Mouse (Mus musculus): ENCODE measurements around the gene Adar. TPM values are rescaled to one million over a fixed set of nuclear protein-coding genes. Genes with fewer than 3 reads are reported as not detected.

The Adar gene
- 10 to 100 TPM; 34.2 to 36.7 TPM for total RNA-seq (2021)
- long read RNA-seq, experiment 1, partial matches to known transcripts, result 2 of 18 reads
- long read RNA-seq, experiment 1, other reads (novel, unspliced or antisense), result 15 of 18 reads
- long read RNA-seq, experiment 2, partial matches to known transcripts, result 3 of 7 reads
- long read RNA-seq, experiment 2, other reads (novel, unspliced or antisense), result 4 of 7 reads

GRCm38 (mm10) chr3:89714359-89715206 is at the start of gene Adar:
Adar (plus strand) TSS chr3:89715022.
- peak; percentile 84 to 88 for DNase-seq

- DNase-seq, result peak in 1 of 2 experiments; percentile 9
Observed at GRCm38 (mm10) chr3:89667131-89667530, 47.7 kb upstream of the Adar start.

- DNase-seq, result no peak
Observed at GRCm38 (mm10) chr3:89671334-89671733, 43.5 kb upstream of the Adar start.

- no peak for DNase-seq
Observed at GRCm38 (mm10) chr3:89672573-89673317, 42.1 kb upstream of the Adar start.

- DNase-seq, result no peak
Observed at GRCm38 (mm10) chr3:89677617-89678016, 37.2 kb upstream of the Adar start.

GRCm38 (mm10) chr3:89686031-89686430 is 28.8 kb upstream of the Adar start:
- no peak for DNase-seq

- DNase-seq, result peak; percentile 86 to 90
Observed at GRCm38 (mm10) chr3:89688694-89689581, 25.9 kb upstream of the Adar start.

DNA sequence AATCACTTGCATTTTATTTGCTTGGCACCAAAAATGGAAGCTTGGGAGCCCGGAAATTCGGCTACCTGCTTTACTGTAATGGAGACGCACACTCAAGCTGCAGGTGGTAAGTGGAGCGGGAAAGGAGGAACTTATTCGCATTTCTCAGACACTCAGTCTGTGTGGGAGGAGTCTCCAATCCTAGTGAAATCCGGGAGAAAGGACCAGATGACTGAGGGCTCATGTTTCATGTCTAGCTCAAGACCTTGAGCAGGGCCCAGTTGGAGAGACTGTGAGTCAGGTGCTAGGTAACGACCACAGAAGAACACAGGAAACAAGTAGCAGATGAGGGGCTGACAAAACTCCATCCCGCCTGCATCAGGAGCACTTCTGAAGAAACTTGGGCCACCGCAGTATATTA is 23.0 kb upstream of the Adar start:
- no peak for DNase-seq

DNA sequence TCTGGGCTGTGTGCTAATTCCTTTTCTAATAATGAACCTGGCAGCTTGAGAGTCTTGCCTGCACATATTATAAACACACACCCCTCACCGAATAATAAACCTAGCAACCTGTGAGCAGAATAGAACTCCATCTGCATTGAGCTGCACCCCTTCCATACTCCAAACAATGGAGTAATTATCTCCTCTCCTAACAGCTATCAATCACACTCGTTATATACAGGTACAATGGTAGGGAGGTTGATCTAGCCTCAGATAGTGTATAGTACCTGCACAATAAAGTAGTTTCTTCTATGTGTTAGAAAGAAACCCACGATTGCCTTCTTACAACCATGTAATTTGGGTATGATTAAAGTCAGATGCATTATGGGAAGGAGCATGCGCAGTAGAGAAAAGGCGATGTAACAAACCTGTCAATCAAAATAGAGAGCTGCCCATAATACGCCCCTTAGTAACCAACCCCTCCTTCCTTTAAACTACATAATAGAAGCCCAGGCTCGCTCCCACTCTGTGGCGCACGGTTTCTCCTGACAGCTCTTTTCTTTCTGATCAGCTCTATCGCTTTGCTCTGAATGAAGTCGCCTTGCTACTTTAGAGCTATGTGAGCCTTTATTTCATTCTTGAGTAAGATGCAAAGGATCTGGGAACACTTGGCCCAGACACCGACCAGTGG is 18.5 kb upstream of the Adar start:
- no peak for DNase-seq

DNA sequence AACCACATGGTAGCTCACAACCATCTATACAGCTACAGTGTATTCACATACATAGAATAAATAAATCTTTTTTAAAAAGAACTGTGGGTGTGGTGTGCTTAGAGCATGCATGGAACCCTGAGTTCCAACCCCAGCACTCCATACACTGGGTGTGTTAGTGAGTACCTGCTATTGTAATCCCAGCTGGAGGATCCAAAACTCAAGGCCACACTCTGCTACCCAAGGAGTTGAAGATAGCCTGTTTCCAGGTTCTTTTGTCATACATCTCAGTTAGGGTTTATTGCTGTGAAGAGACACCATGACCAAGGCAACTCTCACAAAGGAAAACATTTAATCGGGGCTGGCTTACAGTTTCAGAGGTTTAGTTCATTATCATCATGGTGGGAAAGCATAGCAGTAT is 15.9 kb upstream of the Adar start:
- DNase-seq, result no peak

- no peak for DNase-seq
Observed at GRCm38 (mm10) chr3:89700461-89700860, 14.4 kb upstream of the Adar start.

DNA sequence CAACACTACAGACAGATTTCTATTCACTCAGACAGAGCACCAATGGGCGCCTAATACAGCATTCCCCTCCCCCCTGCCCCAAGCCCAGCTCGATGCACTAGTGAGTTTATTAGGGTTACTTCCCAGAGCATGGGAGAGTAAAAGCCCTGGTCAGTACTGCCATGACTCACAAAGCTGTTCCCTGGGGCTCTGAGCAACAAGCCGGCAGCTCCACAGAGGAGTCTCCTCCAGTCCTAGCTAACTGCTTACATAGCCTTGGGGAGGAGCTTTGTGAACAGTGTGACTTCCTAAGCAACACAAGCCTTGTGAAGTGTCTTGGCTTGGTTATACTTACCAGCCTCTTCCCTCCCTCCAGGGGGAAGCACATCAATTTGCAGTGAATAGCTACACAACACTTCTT is 11.2 kb upstream of the Adar start:
- peak in 1 of 2 experiments; percentile 13 for DNase-seq

DNA sequence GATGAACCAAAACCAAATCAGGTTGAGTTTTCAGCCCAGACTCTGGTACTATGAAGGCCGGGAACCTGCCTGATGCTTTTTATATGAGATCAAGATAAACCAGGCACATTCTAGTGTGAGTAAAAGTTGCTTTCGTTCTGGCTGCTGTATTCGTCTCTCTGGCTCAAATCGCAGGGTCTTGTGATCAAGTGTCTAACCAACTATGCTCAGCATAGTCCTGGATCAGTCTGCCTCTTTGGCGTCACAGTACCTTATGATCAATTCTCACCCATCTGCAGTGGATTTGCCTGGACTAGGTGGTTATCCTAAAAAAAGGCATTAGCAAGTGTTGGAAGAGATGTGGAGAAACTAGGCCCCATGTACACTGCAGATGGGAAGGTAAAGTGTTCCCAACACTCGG is 10.8 kb upstream of the Adar start:
- DNase-seq, result no peak

DNA sequence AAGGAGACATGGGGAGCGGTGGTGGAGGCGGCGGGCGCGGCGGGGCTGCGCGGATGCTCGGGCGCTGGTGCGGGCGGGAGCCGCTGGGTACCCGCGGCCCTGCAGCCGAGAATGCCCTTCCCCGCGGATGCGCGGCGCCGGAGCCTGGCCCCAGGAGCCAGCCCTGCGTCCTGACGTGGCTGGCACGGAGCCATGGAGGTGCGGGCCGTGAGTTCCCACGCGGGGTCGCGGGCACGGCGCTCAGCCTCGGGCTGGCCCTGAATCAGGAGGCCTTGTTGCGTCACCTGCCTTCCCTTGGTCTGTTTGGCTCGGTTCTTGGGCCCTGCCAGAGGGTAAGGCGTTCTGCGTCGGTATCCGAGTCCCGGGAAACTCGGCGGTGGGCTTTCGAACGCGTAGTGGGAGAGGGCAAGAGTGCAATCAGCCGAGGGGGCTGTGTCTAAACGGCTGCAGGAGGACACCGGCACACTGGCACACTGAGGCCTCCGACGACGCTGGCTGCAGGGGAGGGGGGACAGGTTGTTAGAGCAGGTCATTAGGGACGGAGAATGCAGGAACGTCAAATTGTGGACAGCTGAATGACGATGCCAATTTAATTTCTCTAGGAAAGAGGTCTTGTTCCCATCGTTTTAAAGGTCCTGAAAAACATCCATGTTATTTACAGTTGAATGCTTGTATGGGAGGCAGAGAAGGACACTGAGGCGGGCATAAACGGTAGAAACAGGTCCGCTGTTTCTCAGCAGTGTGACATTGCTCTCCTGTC is 565 bp downstream of the Adar start:
- DNase-seq, result peak; percentile 56 to 64

- no peak for DNase-seq
Observed at GRCm38 (mm10) chr3:89715967-89716256, 1.1 kb downstream of the Adar start.

- no peak for DNase-seq
Observed at GRCm38 (mm10) chr3:89722032-89722431, 7.2 kb downstream of the Adar start.

- no peak for DNase-seq
Observed at GRCm38 (mm10) chr3:89723400-89724084, 8.7 kb downstream of the Adar start.

DNA sequence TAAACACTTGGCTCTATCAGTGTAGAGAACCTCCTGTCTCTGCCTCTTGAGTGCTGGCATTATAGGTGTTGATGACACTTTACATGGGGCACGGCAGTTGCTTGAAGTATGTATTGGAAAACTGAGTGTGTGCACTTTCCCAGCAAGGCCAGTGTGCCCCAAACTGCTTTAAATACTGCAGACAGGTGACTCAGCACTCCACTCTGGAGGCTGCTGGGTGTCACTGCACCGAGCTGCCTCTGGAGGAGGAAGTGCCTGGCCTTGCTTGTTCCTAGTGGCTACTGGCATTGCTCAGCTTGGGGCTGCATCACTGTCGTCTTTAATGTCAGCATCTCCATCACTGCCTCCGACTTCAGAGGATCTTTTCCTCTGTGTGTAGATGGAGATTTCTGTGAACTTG is 12.2 kb downstream of the Adar start:
- DNase-seq, result peak; percentile 77 to 78

- DNase-seq, result no peak
Observed at GRCm38 (mm10) chr3:89728848-89729247, 14.0 kb downstream of the Adar start.
